Mouse (Mus musculus) megakaryocyte progenitor cell, adult 5-6 weeks (primary cell): ENCODE results near the gene Fam219b. TPM values are rescaled to one million over a fixed set of nuclear protein-coding genes. Genes with fewer than 3 reads are reported as not detected.

ENCODE experiments used
- ATAC-seq: replicated peaks from 2 replicates; pipeline ENCODE4 v1.8.0; 2016; ENCODE audit warnings: mild to moderate bottlenecking, moderate TSS enrichment, inconsistent platforms; ENCODE audit not compliant: poor library complexity
- total RNA-seq, 2 experiments: library from RNA; stranded (forward) in 1 of 2; stranded (reverse) in 1 of 2; fragments of 157-497, 149-512 nt in 1 of 2; fragments of 200-1000 nt in 1 of 2; gene quantifications; 2 replicates each; pipeline versions ENCODE4 v1.2.3 to v1.2.4; 2015 to 2017

The Fam219b gene
- total RNA-seq, 2 experiments from 2014 or later: 6.9 to 9.2 TPM

GRCm38 (mm10) chr9:57523754-57524153 is 13.6 kb upstream of the Fam219b start:
- peak; percentile 40 for ATAC-seq

- ATAC-seq: peak; percentile 26
These were observed 12.9 kb upstream of the Fam219b start for GRCm38 (mm10) chr9:57524439-57524838.

DNA sequence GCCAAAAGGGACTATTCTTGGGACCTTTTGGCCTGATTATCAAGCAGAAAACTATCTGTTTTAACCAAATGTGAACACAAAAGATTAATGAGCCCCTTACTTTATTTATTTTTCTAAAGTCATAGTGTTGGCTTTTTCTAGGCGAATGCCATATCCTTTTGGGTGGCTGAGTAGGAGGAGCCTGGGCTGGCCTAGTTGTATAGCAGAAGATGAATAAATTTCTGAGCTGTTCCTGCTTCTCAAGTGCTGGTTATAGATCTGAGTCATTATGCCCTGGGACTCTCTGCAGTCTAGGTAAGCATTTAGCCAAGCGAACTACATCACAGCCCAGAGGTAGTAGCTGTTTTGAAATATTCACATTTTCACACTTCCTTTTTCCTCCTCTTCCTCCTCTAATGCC is 11.8 kb upstream of the Fam219b start:
- no peak for ATAC-seq

DNA sequence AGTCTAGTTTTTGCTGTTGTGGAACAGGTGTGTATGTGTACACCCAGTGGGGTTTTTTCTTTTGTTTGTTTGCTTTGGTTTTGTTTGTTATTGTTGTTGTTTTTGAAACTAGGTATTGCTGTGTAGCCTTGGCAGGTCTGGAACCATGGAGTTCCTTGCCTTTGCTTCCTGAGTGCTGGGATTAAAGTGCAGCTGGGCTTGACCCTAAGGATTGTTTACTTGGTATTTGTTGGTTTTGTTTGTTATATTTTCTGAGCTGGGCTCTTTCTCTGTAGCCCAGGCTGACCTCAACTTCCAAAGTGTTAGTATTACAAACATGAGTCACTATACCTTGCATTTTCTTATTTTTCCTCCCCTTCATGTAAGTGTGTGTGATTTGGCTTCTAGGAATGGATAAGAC is 10.9 kb upstream of the Fam219b start:
- no peak for ATAC-seq

- no peak for ATAC-seq
These were observed 5.4 kb upstream of the Fam219b start for GRCm38 (mm10) chr9:57531946-57532345.

- ATAC-seq: no peak
These were observed 966 bp upstream of the Fam219b start for GRCm38 (mm10) chr9:57536362-57536761.

GRCm38 (mm10) chr9:57537728-57538181 is 427 bp downstream of the Fam219b start:
- no peak for ATAC-seq

GRCm38 (mm10) chr9:57539550-57539949 is 2.2 kb downstream of the Fam219b start:
- ATAC-seq: no peak

GRCm38 (mm10) chr9:57541312-57541711 is 4.0 kb downstream of the Fam219b start:
- ATAC-seq: peak; percentile 45

DNA sequence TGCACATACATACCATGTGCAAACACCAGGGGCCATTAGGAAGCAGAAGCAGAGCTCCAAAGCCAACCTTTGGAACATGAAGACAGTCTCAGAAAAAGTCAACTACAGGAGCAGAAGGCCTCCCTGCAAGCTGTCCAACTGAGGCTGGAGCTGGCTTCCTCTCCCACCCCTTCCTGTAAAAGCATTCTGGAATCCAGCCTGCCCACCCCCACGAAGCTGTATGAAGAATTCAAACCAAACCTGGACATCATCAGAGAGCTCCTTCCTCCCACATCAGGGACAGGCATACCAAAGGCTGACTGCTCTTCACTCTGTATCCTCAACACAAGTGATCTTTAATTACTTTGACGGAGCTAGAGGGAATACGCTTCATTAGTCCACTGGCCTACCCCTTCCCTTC is 6.6 kb downstream of the Fam219b start:
- no peak for ATAC-seq

DNA sequence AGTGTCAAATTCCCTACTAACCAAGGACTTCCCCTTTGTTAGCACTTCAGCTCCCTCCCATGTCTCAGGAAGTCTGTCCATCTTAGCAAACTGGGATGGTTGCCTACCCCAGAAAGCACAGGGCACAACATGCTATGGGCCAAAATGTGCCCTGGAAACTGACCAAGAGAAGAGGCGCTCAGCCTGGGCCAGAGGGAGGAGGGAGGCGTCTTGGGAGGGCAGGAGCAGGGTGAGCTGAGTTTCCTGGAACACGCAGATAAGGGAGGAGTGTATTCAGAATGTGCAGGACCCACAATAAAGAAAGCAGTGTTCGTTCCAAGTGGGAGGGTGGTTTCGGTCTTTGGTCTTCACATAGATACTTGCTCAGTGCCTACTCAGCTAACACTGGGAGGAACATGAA is 10.0 kb downstream of the Fam219b start:
- peak; percentile 69 for ATAC-seq

- ATAC-seq: no peak
These were observed 10.5 kb downstream of the Fam219b start for GRCm38 (mm10) chr9:57547869-57548268.

GRCm38 (mm10) chr9:57549186-57549585 is 11.9 kb downstream of the Fam219b start:
- ATAC-seq: no peak

GRCm38 (mm10) chr9:57550126-57550862 is 13.0 kb downstream of the Fam219b start:
- no peak for ATAC-seq

GRCm38 (mm10) chr9:57552139-57552887 is 15.0 kb downstream of the Fam219b start, which contains the start of gene Mpi:
TSS of gene Mpi (minus strand) at chr9:57552763.
- ATAC-seq: peak; percentile 82

DNA sequence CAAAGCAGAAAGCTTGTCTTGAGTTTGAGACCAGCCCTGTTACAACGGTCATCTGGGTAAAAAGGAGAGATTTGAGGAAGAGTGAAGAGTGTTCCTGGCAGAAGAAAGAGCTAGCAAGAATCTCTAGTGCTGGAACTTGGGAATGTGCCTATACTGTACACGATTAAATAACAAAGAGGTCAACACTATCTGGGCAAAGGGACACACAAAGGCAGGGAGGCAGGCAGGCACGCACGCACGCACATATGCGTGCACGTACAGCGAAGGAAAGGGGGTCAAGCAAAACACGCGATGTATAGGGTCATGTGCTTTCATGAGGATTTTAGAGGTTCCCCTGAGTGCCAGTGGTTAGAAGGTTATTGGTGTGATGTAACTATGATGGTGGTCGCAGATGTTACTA is 15.8 kb downstream of the Fam219b start:
- ATAC-seq: no peak

- no peak for ATAC-seq
These were observed 17.4 kb downstream of the Fam219b start for GRCm38 (mm10) chr9:57554753-57555152.

DNA sequence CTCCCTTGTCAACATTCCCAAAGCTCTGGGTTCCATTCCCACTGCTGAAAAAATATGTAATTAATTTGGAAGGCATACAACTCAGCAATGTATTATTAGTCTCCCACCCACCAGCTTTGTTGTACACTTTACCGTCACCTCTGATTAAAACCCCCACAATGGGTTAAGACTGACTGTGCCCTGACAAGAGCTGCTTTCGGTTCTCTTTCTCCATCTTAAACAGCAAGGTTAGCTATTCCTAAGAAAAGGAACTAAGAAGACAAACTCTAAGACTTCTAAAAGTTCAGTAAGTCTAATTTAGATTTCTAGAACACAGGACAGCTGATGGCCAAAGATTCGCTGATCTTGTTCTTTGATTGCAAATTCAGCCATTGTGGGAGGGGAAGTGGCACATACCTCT is 19.9 kb downstream of the Fam219b start:
- ATAC-seq: no peak

DNA sequence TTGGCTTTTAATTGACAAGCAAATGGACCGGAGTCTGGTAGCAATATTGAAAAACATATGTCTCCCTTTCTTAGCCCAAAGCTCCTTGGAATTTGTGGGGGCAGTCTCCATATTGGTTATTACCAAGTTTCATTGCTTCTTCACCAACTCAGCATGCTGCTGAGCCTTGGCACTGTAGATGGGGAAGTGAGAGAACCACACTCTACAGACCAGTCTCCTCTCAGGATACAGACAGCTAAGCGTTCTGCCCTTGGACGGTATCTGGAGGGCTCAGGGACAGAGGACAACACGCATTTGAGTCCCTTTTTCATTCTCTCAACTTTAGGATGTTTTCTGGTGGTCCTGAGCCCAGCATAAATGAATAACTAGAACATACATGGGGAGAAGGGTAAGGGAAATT is 21.3 kb downstream of the Fam219b start:
- no peak for ATAC-seq

GRCm38 (mm10) chr9:57559568-57559967 is 22.2 kb downstream of the Fam219b start:
- ATAC-seq: no peak

DNA sequence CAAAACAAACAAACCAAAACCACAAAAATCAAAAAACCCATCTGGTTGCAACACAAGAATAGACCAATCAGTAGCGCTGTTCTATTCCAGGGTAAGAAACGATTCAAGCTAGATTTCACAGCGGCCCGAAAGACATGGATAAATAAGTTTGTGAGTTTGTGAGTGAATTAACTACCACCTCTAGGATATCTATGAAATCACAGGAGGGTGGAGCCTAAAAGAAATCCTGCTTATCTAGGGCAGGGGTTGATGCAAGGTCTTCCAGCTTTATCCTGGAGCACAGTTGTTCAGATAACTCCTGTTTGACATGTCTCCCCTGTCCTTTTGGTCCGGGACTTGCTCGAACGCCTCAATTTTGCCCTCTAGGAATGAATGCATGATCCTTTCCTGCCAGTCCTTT is 22.9 kb downstream of the Fam219b start:
- ATAC-seq: no peak
